Mouse (Mus musculus): ENCODE data around the gene Immt.

- TF ChIP-seq POLR2A (IDR thresholded peaks at IDR 0.05; ENCODE audit: low read depth, low read length) (no peak), CTCF (IDR thresholded peaks at IDR 0.05; ENCODE audit: borderline replicate concordance, insufficient read depth, low read length) (no peak)
Measured at GRCm38 (mm10) chr6:71823961-71824360, 7.2 kb upstream of the Immt start.
